Mouse (Mus musculus) heart, postnatal 14 days (tissue): Measurements from ENCODE around the gene Gpr155. TPM values are rescaled to one million over a fixed set of nuclear protein-coding genes. Genes with fewer than 3 reads are reported as not detected.
A peak's percentile ranks its signal among the peaks of the same experiment; 100 is the strongest.

Experiments used
- DNase-seq, 2 experiments: peaks; one replicate each; pipeline ENCODE4 v3.0.0; 2021 to 2022
- intact Hi-C: fragments of 180-260 bp; cut with DNase I; formaldehyde crosslinking; loops from one replicate; pipeline ENCODE4 v1.15.1; 2025
- total RNA-seq, 2 experiments: library from RNA; stranded (reverse); gene quantifications; 2 replicates each; pipeline ENCODE4 v1.2.3; 2021

The Gpr155 gene
- total RNA-seq, 2 experiments from 2014 or later = 10.8 to 11.1 TPM

DNA sequence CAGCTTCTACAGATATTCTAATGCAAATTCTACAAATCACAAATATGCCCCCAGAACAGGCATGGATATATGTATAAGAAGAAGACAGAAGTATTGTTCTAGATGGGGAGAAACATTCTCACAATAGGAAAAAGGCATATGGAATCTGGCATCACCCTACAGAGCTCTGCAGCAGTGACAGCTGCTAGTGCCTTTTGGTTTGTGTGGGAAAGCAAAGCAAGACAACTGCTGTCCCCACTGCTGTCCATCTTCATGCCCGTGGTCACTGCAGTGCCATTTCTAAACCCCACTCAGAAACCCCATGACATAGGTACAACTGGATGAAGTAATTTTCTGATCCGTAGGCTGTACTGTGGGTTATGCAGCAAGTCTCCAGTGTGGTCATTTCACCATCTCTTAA is 6.4 kb upstream of the Gpr155 start:
- intact Hi-C loops = no loop called here
- DNase-seq = no peak

DNA sequence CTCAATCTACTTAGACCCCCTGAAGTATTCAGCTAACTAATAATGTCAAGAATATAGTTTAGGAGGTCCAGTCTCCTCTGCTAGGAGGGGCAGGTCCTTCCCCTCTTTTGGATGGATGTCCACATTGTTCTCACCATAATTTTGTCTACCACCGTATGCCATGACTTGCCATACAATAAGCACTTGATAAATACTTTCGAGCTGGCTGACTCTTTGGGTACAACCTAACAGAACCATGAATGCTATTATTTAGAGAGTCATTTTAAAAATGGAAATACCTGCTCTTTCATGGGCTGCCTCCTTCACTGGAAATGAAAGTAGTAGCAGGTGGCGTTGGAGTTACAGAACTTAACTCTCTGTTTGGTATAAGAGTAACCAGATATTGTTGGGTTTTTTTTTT is 3.6 kb upstream of the Gpr155 start:
- intact Hi-C loops = loop anchor here (5.0 kb wide), 1 partner anchor 78 kb away; the partner anchor contains the start of genes Cir1 and Scrn3
- no peak for DNase-seq

DNA sequence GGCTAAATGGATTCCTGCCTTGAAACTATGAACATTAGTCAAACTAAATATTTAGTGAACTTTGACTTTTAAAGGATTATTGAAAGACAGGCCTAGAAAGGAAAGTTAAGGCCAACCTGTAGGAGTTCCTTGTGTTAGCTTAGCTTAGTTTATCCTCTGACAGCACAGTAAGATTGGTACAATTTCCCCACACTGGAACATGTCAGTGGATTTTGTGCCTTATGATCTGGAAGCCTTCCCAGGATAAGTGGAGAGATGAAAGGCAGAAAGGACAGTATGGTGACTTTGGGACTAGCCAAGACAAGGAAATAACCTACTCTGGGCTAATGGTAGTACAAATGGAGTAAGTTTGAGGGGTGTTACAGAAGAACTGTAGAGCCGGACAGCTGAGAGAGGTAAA is 1.4 kb upstream of the Gpr155 start:
- DNase-seq = no peak
- intact Hi-C loops = loop anchor here (5.0 kb wide), 1 partner anchor 76 kb away; the partner anchor contains the start of genes Cir1 and Scrn3

DNA sequence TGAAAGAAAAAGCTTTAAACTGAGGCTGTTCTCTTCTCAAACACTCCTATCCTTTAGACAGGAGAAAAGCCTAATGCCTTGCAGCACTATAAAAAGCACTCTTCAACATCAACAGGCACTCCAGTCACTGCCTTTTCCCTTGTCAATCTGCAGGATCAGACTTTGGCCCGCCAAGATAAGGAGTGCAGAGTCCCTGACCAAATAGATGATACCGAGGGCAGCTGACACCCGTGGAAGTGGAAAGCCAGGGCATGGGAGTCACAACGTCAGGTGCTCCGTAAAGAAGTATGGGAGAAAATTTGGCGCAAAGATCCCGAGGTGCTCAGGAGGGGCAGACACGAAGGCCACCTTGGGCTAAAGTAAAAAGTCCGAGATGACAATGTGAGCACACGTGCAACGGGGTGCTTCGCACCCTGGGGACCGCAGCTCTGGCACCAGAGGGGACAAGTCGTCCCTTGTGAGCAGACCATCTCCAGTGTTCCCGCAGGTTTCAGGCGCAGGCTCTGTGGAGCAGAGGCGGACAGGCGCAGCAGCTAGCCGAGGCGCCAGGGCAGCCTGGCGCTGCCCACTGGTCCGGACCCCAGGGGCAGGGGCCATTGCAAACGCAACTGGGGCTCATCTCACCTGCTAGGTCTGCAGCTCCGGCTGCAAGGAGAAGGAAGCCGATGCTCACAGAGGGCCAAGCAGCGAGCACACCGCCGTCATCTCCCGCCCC is 574 bp downstream of the Gpr155 start:
- no peak for DNase-seq
- intact Hi-C loops = loop anchor here (5.0 kb wide), 1 partner anchor 73 kb away; the partner anchor contains the start of genes Cir1 and Scrn3

DNA sequence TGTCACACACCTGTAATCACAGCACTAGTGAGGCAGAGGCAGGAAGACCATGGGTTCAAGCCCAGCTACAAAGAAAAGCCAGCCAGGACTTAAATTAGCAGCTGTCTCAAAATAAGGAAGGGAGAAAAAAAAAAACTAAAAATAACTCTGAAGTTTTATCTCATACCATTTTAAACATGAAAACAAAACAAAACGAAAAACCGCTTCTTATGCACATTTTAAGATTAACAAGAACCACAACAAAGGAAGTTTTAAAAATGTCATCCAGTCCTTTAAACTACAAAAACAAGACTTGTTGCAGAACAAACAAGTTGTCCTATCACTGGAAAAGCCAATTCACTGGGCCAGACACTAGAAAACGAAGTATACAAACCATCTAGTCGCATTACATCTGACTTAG is 1.2 kb downstream of the Gpr155 start:
- DNase-seq = no peak
- intact Hi-C loops = loop anchor here (5.0 kb wide), 1 partner anchor 73 kb away; the partner anchor contains the start of genes Cir1 and Scrn3

DNA sequence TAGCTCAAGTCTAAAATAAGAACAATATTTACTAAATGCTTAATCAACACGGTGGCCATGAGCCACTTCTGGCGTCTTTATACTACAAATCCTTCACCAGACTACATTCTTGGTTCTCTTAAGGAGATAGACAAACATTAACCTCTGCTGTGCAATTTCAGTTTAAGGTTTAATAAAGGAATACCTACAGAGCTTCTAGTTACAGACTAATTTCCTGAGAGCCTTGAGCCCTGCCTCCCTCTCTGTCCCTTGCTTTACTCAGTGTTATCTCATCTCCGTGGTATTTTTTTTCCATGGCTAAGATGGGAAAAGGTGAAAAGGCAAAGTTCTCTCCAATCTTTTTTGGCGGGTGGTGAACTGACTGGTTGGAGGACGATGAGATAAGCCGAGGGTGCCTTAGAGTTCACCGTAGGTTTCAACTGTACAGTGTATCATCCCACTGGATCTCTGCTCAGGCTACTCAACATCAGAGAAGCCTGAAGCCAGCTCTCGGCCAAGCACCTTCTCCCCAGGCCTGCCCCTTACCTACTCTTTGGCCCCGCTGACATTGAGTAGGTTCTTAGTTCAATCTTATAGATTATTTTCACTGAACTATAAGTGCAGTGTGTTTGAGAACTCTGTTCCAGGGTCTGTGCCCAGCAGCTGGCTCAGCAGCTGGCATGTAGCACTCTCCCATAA is 5.9 kb downstream of the Gpr155 start:
- intact Hi-C loops = no loop called here

DNA sequence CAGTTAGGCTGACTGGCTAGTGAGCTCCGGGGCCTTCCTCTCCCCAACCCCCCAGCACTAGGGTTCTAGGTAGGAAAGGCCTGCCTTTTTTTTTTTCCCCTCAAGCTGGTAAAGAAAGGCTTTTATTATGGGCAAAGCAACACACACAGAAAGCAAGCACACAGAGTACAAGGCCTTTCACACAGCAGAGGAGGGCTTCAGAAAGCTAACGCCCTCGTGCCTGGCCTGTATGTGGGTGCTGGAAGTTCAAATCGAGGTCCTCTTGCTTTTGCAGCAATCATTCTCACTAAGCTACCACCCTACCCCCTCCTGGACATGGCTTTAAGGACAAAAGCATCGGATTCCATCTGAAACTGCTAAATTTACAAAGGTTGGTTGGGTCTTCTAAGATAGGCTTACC is 6.7 kb downstream of the Gpr155 start:
- intact Hi-C loops = no loop called here
- no peak for DNase-seq

More for the DNA sequence above, 5.9 kb downstream of the Gpr155 start:
- no peak for DNase-seq

DNA sequence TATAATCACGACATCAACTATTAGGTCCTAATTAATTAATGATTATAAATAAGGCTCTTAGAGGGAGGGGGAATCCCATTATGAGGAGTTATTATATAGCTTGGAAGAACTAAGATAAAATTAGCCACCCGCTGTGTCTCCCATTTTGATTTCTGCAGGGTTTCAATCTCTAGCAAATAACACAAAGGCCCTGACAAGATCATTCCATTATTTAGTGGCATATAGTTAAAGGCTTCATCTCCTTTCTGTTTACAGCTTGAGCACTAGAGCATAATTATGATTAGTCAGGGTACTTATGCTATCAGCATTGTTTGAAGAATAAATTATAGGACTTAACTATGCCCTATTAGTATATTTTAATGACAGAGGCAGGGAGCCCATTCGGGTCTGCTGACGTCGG is 8.0 kb downstream of the Gpr155 start:
- intact Hi-C loops = no loop called here
- no peak for DNase-seq

DNA sequence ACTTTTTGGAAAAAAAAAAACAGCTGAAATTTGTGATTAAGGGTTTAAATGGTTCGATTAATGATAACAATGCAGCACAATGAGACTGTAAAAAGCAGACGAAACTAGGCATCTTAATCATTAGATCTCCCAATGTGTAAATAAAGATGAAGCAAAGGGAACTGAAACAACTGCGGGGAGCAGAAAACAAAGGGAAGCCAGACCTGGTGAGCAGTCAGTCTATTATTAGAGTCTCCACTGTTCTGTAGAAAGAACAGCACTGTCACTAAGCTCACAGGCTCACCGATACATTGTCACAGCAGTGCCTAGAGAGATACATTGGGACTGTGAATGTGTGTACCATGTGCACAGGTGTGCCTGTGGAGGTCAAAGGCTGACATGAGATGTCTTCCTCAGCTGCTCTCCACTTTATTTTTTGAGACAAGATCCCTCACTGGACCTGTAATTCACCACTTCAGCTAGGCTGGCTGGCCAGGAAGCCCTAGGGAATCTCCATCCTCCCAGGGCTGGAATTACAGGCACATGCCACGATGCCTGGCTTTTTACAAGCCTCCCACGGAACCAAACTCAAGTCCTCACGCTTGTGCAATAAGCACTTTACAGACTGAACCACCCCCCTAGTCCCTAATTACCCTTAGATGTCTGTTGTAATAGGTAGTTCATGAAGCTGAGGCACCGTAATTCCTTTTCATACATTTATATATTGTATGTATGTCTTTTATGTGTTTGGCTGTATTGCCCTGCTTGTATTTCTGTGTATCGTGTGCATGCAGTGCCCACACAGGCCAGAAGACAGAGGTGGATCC is 14.6 kb downstream of the Gpr155 start:
- DNase-seq = no peak
- intact Hi-C loops = no loop called here

DNA sequence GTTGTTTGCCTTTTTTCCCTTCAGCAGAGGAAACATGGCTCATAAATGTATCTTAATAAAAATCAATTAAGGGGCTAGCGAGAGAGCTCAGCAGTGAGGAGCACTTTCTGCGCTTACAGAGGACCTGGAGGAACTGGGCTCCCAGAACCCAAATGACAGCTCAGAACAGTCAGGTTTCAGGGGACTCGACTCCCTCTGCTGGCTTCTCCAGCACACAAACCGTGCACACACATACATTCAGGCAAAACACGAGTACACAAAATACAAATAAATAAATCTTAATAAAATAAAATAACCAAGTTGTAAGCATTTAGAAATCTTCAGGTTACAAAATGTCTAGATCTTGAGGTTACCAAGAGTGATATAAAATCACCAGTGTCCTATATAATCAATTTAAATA is 22.9 kb downstream of the Gpr155 start:
- intact Hi-C loops = no loop called here
- no peak for DNase-seq

DNA sequence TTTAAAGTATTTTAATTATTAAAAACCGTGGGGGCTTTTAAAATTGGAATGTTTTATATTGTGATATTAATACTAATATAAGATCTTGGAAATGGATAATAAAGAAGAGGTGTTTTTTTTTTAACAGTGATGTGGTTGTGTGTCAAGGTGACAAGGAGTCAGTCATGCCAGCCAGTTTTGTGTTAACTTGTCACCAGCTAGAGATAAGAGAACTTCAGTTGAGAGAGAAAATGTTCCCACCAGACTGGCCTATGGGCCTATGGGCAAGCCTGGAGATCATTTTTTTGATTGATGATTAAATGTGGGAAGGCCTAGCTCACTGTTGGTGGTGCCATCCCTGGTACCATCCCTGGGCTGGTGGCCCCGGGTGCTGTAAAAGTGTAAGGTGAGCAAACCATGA is 25.8 kb downstream of the Gpr155 start:
- intact Hi-C loops = no loop called here
- DNase-seq = no peak

DNA sequence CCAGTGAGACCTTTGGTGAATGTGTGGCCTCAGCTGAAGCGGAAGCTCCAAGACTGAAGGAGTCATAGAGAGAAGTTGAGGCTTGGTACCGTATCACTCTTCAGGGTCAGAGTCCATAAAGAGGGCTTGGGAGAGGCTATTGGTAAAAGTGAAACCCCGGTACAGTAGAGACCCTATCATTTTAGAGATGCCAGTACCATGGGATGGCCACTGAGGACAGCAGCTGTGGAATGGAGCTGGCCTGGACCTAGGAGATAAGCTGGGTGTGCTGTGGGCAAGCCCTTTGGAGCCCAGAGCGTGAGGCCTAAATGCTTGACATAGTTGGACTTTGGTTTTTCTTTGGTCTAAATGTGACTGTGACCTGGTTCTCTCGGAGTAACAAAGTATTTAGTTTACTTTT is 26.4 kb downstream of the Gpr155 start:
- intact Hi-C loops = no loop called here
- DNase-seq = no peak

DNA sequence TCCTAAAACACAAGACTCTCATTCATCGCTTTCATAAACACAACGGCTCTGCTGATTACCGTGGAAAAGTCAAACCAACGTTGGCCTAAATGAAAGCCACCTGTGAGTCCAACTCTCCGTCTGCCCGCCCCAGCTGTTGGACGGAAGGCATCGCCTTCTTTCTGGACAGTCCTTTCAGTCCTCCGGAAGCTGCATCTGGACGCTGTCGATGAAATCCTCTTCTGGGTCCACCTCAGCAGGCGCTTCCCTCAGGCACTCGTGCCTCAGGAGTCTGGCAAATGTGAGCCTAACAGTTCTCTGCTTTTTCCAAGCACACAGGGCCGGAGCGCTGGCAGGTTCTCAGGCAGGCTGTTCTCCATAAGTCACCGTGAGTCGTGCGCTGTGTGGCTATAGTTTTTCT is 29.4 kb downstream of the Gpr155 start:
- intact Hi-C loops = no loop called here

DNA sequence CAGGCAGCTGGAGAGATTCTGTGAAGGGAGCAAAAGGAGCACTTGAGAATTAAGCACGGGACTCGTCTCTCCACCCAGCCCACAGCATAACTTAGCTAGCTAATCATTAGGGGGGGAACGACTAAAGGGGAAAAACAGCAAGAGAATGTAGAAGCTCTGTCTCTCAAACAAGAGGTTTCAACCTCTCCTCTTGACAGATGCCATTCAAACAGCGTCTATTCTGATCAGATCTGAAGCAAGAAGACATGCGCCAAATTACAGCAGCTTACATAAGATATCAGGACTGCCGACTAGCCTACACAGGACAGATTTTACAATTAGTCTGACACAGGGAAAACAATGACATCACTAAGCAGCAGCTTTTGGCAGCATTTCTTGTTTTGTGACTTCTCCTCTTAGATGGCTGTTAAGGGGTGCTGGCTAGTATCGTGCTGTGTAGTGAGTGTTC is 34.4 kb downstream of the Gpr155 start:
- peak; percentile 10 to 12 for DNase-seq
- intact Hi-C loops = no loop called here

More for the DNA sequence above, 29.4 kb downstream of the Gpr155 start:
- peak in 1 of 2 experiments; percentile 5 for DNase-seq

DNA sequence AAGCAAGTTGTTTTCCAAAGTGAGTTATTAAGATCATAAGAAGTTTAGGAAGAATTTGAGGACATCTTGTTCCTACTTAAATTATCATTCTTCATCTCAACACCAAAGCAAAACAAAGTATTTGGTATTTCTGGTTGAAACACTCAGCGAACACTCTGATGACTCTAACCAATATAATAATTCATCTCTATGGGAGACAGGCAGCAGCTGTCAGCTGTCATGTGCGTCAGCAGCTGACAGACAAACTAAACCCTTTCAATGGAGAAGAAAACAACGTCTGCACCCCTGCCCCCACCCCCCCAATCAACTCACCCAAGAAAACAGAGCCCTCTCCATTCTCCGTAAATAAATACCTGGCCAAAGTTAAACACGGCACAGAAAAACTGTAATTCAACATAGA is 34.9 kb downstream of the Gpr155 start:
- intact Hi-C loops = no loop called here
- peak in 1 of 2 experiments; percentile 29 for DNase-seq

DNA sequence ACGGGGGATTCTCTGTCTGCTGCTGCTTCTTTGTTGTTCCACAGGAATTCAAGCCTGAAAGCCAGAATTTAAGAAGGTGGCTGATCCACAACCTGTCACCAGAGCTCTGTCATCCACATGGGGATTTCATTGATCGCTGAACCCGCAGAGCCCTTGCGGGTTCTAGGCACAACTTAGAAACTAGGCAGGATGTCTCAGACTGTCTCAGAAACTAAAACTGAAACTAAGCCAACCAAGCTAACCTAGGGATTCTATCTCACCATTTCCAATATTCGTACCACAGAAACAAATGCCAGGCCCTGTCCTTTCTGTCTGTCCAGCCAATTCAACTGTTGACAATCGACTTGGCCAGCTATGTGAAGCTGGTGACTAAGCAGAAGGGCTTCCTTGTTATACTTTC is 38.2 kb downstream of the Gpr155 start:
- no peak for DNase-seq
- intact Hi-C loops = no loop called here

DNA sequence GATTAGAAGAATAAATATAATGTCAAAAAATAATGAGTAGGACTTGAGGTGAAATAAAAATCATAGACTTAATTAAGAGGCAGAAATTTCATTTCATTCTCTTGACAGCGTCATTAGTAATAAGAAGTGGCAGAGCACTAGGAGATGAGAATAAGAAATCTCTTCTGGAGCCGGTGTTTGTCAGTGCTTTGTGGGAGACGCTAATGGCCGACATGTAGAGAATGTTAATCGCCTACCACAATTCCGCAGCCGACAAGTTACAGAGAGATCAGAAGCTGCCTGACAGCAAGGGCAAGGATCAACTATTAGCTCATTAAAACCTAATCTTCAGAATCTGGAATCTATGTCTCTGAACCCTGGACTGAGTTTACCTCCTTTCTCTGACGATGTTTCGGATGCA is 38.6 kb downstream of the Gpr155 start:
- DNase-seq = no peak
- intact Hi-C loops = no loop called here

DNA sequence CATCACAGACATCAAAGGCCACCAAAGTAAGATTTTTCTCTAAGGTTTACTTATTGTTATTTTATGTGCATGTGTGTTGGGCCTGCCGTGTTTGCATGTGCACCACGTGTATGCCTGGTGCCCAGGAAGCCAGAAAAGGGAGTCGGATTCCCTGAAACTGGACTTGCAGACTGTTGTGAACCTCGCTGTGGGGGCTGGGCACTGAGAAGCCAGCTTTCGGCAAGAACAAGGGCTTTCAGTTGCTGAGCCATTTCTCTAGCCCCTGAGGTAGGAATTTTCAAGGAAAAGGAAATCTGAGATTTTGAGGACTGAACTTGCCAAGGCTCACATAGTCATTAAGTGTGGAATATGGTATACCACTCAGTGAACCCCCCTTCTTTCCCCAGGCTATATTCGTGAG is 39.2 kb downstream of the Gpr155 start:
- intact Hi-C loops = no loop called here
- no peak for DNase-seq

DNA sequence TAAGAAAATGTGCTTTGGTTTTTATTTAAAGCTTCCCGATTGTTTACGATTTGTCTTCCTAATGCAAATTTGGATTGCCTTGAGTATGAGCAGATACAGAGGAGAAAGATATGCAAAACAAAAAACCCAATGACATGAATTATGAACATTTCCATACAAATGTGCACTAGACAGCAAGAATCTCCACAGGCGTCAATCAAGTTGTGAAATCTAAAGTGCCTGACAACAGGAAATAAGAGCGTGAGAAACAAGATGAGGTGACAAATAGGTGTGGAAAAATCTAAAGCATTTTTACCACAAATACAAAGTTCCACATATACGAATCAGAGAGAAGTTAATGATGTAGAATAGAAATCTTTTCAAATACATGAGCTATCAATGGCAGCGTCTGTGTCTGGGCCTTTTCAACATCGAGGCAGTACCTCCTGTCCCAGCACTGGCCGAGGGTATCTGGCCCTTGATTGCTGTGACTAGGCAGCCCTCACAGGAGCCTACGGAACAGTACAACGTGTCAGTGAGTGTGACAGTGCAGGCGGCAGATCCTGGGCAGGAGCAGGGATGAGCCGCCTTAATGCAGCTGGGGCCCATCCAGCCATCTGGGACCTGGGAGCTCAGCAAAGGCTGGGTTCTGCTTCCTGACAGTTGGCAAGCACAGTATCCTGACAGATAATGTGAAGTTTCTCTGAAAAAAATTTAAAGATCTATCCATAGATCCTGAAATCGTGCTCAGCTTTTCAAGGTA is 39.9 kb downstream of the Gpr155 start:
- DNase-seq = no peak
- intact Hi-C loops = no loop called here

DNA sequence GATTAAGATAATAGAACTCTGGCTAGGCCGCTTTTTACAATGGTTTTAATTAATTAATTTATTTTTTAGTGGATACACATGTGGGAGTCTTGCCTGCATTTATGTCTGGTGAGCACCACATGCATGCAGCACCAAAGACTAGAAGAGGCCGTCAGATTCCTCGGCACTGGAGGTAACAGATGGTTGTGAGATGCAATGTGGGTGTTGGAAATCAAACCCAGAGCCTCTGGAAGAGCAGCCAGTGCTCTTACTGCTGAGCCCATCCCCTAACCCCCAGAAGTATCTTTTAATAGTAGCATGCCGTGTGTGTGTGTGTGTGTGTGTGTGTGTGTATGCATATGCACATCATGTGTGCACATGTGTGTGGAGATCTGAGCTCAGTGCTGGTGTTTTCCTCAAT is 41.2 kb downstream of the Gpr155 start:
- intact Hi-C loops = no loop called here
- no peak for DNase-seq
